Mouse (Mus musculus) liver, embryonic 14.5 days (tissue): ENCODE measurements at regions not wholly inside any gene's neighbourhood (a gene's known extent, or its start where the extent isn't known, plus 50 kb on each side); places are given as distances from the start of the nearest gene placed in this dataset.

Source experiments
- CTCF ChIP-seq: IDR thresholded peaks from 2 replicates; pipeline ENCODE4 v1.5.1; 2016; ENCODE audit warnings: antibody characterized with exemption, low read depth, control low read depth
- EP300 ChIP-seq: IDR thresholded peaks from 2 replicates; pipeline ENCODE4 v1.6.1; 2016; ENCODE audit warnings: antibody characterized with exemption, low read depth

GRCm38 (mm10) chr6:117677821-117678220 lies 163.2 kb upstream of the Zfp637 start:
- TF ChIP-seq EP300 (no peak), CTCF (no peak)
